Mouse (Mus musculus) cerebellum, adult 2 months (tissue): ENCODE results near the gene Cebpzos. TPM values are rescaled to one million over a fixed set of nuclear protein-coding genes. Genes with fewer than 3 reads are reported as not detected.

Experiments
- DNase-seq, 2 experiments: peaks; one replicate each; pipeline ENCODE4 v3.0.0; 2021
- H3K27ac ChIP-seq: fragments of 200-500 bp; 2 replicates; pipeline ENCODE4 v1.5.1; 2012; ENCODE audit warnings: low read length, control low read depth, inconsistent platforms; ENCODE audit not compliant: insufficient read depth
- H3K27me3 ChIP-seq: fragments of 200-500 bp; 2 replicates; pipeline ENCODE4 v1.6.1; 2012; ENCODE audit warnings: inconsistent platforms, mild to moderate bottlenecking, low read length, moderate library complexity; ENCODE audit not compliant: control insufficient read depth, insufficient read depth
- H3K4me1 ChIP-seq: fragments of 200-500 bp; 2 replicates; pipeline ENCODE4 v1.6.1; 2011; ENCODE audit warnings: low read length; ENCODE audit not compliant: control insufficient read depth, insufficient read depth
- H3K4me3 ChIP-seq: fragments of 200-500 bp; replicated peaks from 2 replicates; pipeline ENCODE3; 2011; ENCODE audit warnings: mild to moderate bottlenecking, low read depth, low read length, control low read depth; ENCODE audit not compliant: insufficient read depth
- CTCF ChIP-seq: fragments of 200-500 bp; IDR thresholded peaks from 2 replicates; pipeline ENCODE4 v1.5.1; 2011; ENCODE audit warnings: low read depth, mild to moderate bottlenecking, control low read depth, low read length, moderate library complexity, borderline replicate concordance; ENCODE audit not compliant: insufficient read depth
- POLR2A ChIP-seq: fragments of 200-500 bp; IDR thresholded peaks from 2 replicates; pipeline ENCODE4 v1.6.1; 2011; ENCODE audit warnings: low read length, control low read depth, borderline replicate concordance; ENCODE audit not compliant: insufficient read depth
- WGBS: fragments of 180-500 bp; shearing (Covaris S2); methylation state at CpG from one replicate; pipeline ENCODE4 v1.1.7; 2018; 5-methylcytosine and 5-hydroxymethylcytosine counted together
- polyA plus RNA-seq: library from polyadenylated mRNA; depleted of rRNA; stranded (reverse); fragments of >200 nt; gene quantifications from 2 replicates; pipeline ENCODE4 v1.2.3, GENCODE M21; 2012

The Cebpzos gene
- polyA plus RNA-seq, 1 experiment: 53.4 TPM

DNA sequence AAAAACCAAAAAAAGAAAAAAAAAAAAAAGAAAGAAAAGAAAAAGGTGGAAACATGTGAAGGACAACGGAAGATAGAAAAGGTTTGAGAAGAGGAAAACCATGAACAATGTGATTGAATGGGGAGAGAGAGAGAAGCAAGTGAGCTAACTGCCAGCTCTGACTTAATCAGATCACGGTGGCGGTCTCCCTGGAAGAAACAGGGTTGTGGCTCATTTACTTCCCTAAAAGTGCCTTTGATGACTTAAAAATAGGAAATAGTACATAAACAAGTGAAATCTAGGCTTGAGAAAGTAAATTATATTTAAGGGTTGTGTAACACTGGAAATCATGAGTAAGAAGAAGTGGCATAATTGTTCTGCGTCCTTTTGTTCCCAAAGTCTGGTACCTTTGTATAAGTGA, 22.6 kb downstream of the Cebpzos start:
- no peak for DNase-seq
- H3K4me1 ChIP-seq: peaks cover 5% of the 10 kb centered on the region; the same call in 1 of the 2 replicates
- WGBS: 93% methylated on average over 4 of the region's 4 CpGs
- no peaks in the 10 kb centered on the region for H3K27me3 ChIP-seq
- TF ChIP-seq CTCF (no peak), POLR2A (no peak)
- H3K4me3 ChIP-seq: no peak overlapping the region
- no peak overlapping the region for H3K27ac ChIP-seq

DNA sequence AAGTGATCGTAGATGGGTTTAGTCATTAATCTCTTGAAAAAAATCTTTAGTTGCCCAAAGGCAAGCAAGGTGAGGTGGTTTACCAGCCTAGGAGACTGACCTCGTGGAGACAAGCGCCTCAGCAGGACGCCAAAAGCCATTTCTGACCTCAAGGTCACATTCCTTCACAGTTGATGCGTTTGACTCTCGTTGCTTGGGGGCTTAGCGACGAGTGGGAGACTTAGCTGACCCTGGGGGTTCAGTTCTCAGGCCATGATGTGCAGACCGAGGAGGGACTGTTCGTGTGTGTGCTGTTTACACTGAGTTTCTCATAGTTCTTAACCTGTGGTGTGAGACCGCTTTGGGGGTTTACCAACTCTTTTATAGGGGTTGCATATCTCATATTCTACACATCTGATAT, 26.3 kb downstream of the Cebpzos start:
- H3K27me3 ChIP-seq: no peaks in the 10 kb centered on the region
- no peak overlapping the region for H3K4me3 ChIP-seq
- H3K4me1 ChIP-seq: no peaks in the 10 kb centered on the region
- no peak for DNase-seq
- no peak overlapping the region for H3K27ac ChIP-seq
- TF ChIP-seq CTCF (no peak), POLR2A (no peak)
- WGBS: 53% methylated on average over 11 of the region's 11 CpGs

GRCm38 (mm10) chr17:78951225-78951624, 34.9 kb downstream of the Cebpzos start:
- WGBS: 94% methylated on average over 5 of the region's 5 CpGs
- no peaks in the 10 kb centered on the region for H3K27me3 ChIP-seq

GRCm38 (mm10) chr17:78952070-78952469, 35.8 kb downstream of the Cebpzos start:
- DNase-seq: no peak
- TF ChIP-seq CTCF (no peak), POLR2A (no peak)
- H3K4me1 ChIP-seq: no peaks in the 10 kb centered on the region
- no peak overlapping the region for H3K27ac ChIP-seq
- no peaks in the 10 kb centered on the region for H3K27me3 ChIP-seq
- no peak overlapping the region for H3K4me3 ChIP-seq
- 93% methylated on average over 5 of the region's 5 CpGs for WGBS

More at GRCm38 (mm10) chr17:78951225-78951624, 34.9 kb downstream of the Cebpzos start:
- TF ChIP-seq CTCF (no peak), POLR2A (no peak)
- DNase-seq: no peak
- H3K27ac ChIP-seq: no peak overlapping the region
- H3K4me3 ChIP-seq: no peak overlapping the region
- H3K4me1 ChIP-seq: no peaks in the 10 kb centered on the region

GRCm38 (mm10) chr17:78953240-78953639, 36.9 kb downstream of the Cebpzos start:
- no peak for DNase-seq
- WGBS: 90% methylated on average over 8 of the region's 8 CpGs
- H3K4me1 ChIP-seq: no peaks in the 10 kb centered on the region
- TF ChIP-seq CTCF: no peak
- TF ChIP-seq POLR2A: no peak
- H3K27me3 ChIP-seq: no peaks in the 10 kb centered on the region
- H3K27ac ChIP-seq: no peak overlapping the region
- no peak overlapping the region for H3K4me3 ChIP-seq

GRCm38 (mm10) chr17:78959473-78959872, 43.2 kb downstream of the Cebpzos start:
- no peak for DNase-seq
- Histone ChIP-seq H3K4me1 (no peaks in the 10 kb centered on the region), H3K27me3 (no peaks in the 10 kb centered on the region), H3K4me3 (no peak overlapping the region), H3K27ac (no peak overlapping the region)
- 76% methylated on average over 6 of the region's 6 CpGs for WGBS
- TF ChIP-seq CTCF (no peak), POLR2A (no peak)

GRCm38 (mm10) chr17:78964387-78964786, 48.1 kb downstream of the Cebpzos start:
- Histone ChIP-seq H3K27me3 (no peaks in the 10 kb centered on the region), H3K27ac (no peak overlapping the region)

GRCm38 (mm10) chr17:78966092-78966883, 50.0 kb downstream of the Cebpzos start:
- no peaks in the 10 kb centered on the region for H3K4me1 ChIP-seq
- no peaks in the 10 kb centered on the region for H3K27me3 ChIP-seq
- 90% methylated on average over 11 of the region's 11 CpGs for WGBS
- no peak for TF ChIP-seq POLR2A
- no peak for TF ChIP-seq CTCF
- H3K4me3 ChIP-seq: no peak overlapping the region
- no peak overlapping the region for H3K27ac ChIP-seq
- DNase-seq: no peak

More at GRCm38 (mm10) chr17:78964387-78964786, 48.1 kb downstream of the Cebpzos start:
- DNase-seq: no peak
- no peak overlapping the region for H3K4me3 ChIP-seq
- 68% methylated on average over 1 of the region's 1 CpGs for WGBS
- no peak for TF ChIP-seq CTCF
- no peak for TF ChIP-seq POLR2A
- H3K4me1 ChIP-seq: no peaks in the 10 kb centered on the region
